Mouse (Mus musculus): Measurements from ENCODE around the gene Srcin1.

DNA sequence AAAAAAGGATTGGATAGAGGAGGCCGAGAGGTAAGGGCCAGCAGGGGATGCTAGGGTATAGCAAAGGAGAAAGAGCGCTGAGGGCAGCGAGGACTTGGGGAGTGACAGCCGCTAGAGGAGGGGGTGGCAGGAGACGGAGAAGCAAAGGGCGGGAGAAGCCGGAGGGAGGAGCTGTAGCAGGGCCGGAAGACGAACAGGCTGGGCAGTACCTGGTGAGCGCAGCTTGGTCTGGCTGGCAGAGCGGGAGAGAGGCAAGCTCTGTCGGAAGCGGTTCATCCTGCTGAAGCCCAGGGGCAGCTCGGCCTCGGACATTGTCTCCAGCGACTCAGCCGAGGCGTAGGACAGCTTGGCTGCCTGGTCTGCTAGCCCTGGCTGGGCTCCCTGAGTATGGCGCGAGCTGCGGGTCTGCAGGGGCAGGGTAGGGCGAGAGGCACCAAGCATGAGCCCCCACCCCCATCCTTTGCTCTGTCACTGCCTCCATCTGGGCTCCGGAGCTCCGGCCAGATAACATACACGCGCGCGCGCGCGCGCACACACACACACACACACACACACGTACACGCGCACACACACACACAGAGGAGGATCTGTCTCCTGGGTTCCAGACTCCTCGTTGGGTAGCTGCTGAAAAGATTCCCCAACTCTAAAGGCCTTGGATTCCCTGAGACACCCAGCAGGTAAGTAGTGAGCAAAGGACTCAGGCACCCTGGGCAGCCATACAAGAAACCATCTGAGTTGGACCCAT, 39.0 kb downstream of the Srcin1 start:
- TF ChIP-seq CTCF (IDR thresholded peaks at IDR 0.05; ENCODE audit: low read depth, low read length) (no peak), POLR2A (IDR thresholded peaks at IDR 0.05; ENCODE audit: insufficient read depth, low read length) (no peak)

Data from ES-Bruce4 (cell line).